8 mouse cellular contexts compared by ENCODE assay signal in the genomic region with DNA sequence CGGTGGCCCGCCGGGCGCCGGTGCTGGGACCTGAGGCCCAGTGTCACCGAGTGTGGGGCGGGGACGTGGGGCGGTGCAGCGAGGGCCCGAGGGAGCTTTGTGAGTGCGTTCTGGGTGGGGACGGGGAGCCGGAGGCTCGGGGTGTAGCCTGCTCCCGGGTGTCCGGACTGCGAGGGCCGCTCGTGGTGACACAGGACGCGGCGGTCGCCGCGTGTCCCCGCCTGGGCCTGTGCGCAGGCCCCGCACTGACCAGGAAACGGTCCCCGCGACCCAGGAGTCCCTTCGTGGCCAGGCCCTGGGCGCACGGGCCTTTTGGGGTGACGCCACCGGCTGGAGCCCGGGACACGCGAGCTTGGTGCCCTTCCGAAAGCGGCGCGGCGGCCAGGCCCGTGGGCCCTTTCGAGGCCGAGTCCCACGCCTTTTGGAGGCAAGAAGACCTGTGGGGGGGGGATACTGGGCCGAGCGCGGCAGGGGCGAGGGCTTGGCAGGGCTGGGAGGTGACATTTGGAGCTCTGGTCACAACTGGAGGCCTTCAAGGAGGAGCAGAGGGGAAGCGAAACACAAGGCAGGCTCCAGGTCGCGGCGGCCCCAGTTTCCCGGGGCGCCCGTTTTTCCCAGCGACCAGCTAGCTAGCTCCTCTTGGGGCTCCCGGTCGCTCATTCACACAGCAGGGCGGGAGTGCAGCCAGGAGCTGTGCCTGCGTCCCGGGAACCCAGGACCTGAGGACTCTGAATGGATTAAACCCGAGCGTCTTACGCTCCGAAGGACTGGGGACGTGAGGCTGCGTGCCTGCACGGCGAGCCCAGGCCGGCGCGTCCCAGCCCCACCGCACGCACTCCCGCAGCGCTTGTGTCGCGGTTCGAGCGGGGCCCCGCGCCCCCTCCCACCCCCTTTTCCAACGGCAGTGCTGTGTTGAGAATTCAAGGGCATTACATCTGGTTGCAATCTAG. TPM values are rescaled to one million over a fixed set of nuclear protein-coding genes. Genes with fewer than 3 reads are reported as not detected.
A peak's percentile ranks its signal among the peaks of the same experiment; 100 is the strongest.
DNase-seq lines count a peak whose midpoint lies in the region; ATAC-seq and TF ChIP-seq lines count a peak whose summit lies in the region.

No protein-coding gene starts in this region.

- TF ChIP-seq POLR2A in liver, adult 2 months (IDR thresholded peaks at IDR 0.05; ENCODE audit: extremely low read depth, insufficient read depth, low read length) = 0 out of 2 replicates have a peak, but pooled peaks have one; percentile 44
- TF ChIP-seq POLR2A in spleen, adult 2 months (IDR thresholded peaks at IDR 0.05; ENCODE audit: low read depth, low read length) = no peak

- H3K4me2 ChIP-seq in embryonic facial prominence, embryonic 14.5 days (ENCODE audit: low read depth, low read length) = peak overlapping the region; percentile 90
- H3K4me2 ChIP-seq in midbrain, postnatal 0 days (ENCODE audit: low read depth, low read length, poor library complexity, severe bottlenecking) = peak overlapping the region; percentile 69

- peak overlapping the region; percentile 99 for H3K27ac ChIP-seq in embryonic facial prominence, embryonic 14.5 days (replicated peaks; ENCODE audit: low read depth, low read length)
- peak overlapping the region; percentile 79 for H3K27ac ChIP-seq in liver, adult 2 months (replicated peaks; ENCODE audit: insufficient read depth, low read depth, low read length)
- peak overlapping the region; percentile 98 for H3K27ac ChIP-seq in midbrain, postnatal 0 days (ENCODE audit: low read depth, low read length)
- H3K27ac ChIP-seq in spleen, adult 2 months (ENCODE audit: insufficient read depth, low read length) = peak overlapping the region; percentile 82

- H3K4me1 ChIP-seq in embryonic facial prominence, embryonic 14.5 days (ENCODE audit: control insufficient read depth, insufficient read depth, low read length) = peaks cover 39% of the 10 kb centered on the region
- H3K4me1 ChIP-seq in liver, adult 2 months (ENCODE audit: control insufficient read depth, insufficient read depth, low read length) = peaks cover 26% of the 10 kb centered on the region
- H3K4me1 ChIP-seq in midbrain, postnatal 0 days (ENCODE audit: insufficient read depth, low read length) = peaks cover 26% of the 10 kb centered on the region; the same call in 1 of the 2 replicates
- H3K4me1 ChIP-seq in spleen, adult 2 months (ENCODE audit: control insufficient read depth, insufficient read depth, insufficient read length) = peaks cover 25% of the 10 kb centered on the region

- H3K9ac ChIP-seq in embryonic facial prominence, embryonic 14.5 days (ENCODE audit: low read depth, low read length) = peak overlapping the region; percentile 100
- peak overlapping the region; percentile 97 for H3K9ac ChIP-seq in liver, adult 2 months (ENCODE audit: low read depth, low read length)
- H3K9ac ChIP-seq in midbrain, postnatal 0 days (replicated peaks; ENCODE audit: low read length, poor library complexity, severe bottlenecking) = peak overlapping the region; percentile 100

- TF ChIP-seq CTCF in liver, adult 2 months (IDR thresholded peaks at IDR 0.05; ENCODE audit: low read depth, low read length) = no peak
- TF ChIP-seq CTCF in midbrain, postnatal 0 days (IDR thresholded peaks at IDR 0.05) = no peak
- no peak for TF ChIP-seq CTCF in spleen, adult 2 months (IDR thresholded peaks at IDR 0.05; ENCODE audit: extremely low read depth, insufficient read depth, insufficient read length, insufficient replicate concordance)

- under 1% methylated on average over 47 of the region's 88 CpGs for WGBS in embryonic facial prominence, embryonic 14.5 days
- under 1% methylated on average over 88 of the region's 88 CpGs for WGBS in liver, adult 2 months
- WGBS in midbrain, postnatal 0 days = under 1% methylated on average over 66 of the region's 88 CpGs
- WGBS in spleen, adult 2 months = under 1% methylated on average over 87 of the region's 88 CpGs

- DNase-seq in 416B (ENCODE audit: low read depth) = peak; percentile 63
- peak; percentile 87 for DNase-seq in adrenal gland, postnatal 14 days
- peak; percentile 56 for DNase-seq in embryonic facial prominence, embryonic 14.5 days (ENCODE audit: low spot score)
- DNase-seq in heart, adult 9 months (ENCODE audit: low spot score in 2 of 2) = peak; percentile 67 to 75
- peak; percentile 59 for DNase-seq in kidney, adult 9 months
- peak; percentile 57 for DNase-seq in liver, adult 2 months (ENCODE audit: extremely low read depth, low read depth, low spot score)
- DNase-seq in midbrain, postnatal 0 days (ENCODE audit: low spot score) = peak; percentile 70
- DNase-seq in spleen, adult 2 months (ENCODE audit: low read depth in 1 of 2, low spot score in 2 of 2) = peak in 1 of 2 experiments; percentile 57

- peaks cover 28% of the 10 kb centered on the region; the same call in 1 of the 2 replicates for H3K79me2 ChIP-seq in liver, adult 2 months (ENCODE audit: control insufficient read depth, insufficient read depth, low read length)

- no peaks in the 10 kb centered on the region for H3K9me3 ChIP-seq in embryonic facial prominence, embryonic 14.5 days (ENCODE audit: control insufficient read depth, low read length)
- no peaks in the 10 kb centered on the region for H3K9me3 ChIP-seq in midbrain, postnatal 0 days (ENCODE audit: low read length)

- peak overlapping the region; percentile 96 for H3K4me3 ChIP-seq in embryonic facial prominence, embryonic 14.5 days (ENCODE audit: low read depth, low read length)
- peak overlapping the region; percentile 91 for H3K4me3 ChIP-seq in liver, adult 2 months (ENCODE audit: insufficient read depth, low read depth, low read length)
- H3K4me3 ChIP-seq in midbrain, postnatal 0 days (ENCODE audit: low read depth, low read length) = peak overlapping the region; percentile 97
- H3K4me3 ChIP-seq in spleen, adult 2 months (ENCODE audit: extremely low read depth, insufficient read depth, insufficient read length) = peak overlapping the region; percentile 81

- ATAC-seq in embryonic facial prominence, embryonic 14.5 days (ENCODE audit: low read depth) = peak; percentile 21
- peak; percentile 73 for ATAC-seq in midbrain, postnatal 0 days (ENCODE audit: low FRiP score)

- no peaks in the 10 kb centered on the region for H3K27me3 ChIP-seq in embryonic facial prominence, embryonic 14.5 days (replicated peaks; ENCODE audit: control insufficient read depth, insufficient read depth, low read length)
- no peaks in the 10 kb centered on the region for H3K27me3 ChIP-seq in liver, adult 2 months (ENCODE audit: control insufficient read depth, insufficient read depth, low read length)
- no peaks in the 10 kb centered on the region for H3K27me3 ChIP-seq in midbrain, postnatal 0 days (ENCODE audit: insufficient read depth, low read length)
- no peaks in the 10 kb centered on the region for H3K27me3 ChIP-seq in spleen, adult 2 months (ENCODE audit: control insufficient read depth, insufficient read depth, low read length)

- no peaks in the 10 kb centered on the region for H3K36me3 ChIP-seq in embryonic facial prominence, embryonic 14.5 days (ENCODE audit: control insufficient read depth, insufficient read depth, low read length)
- H3K36me3 ChIP-seq in liver, adult 2 months (ENCODE audit: control insufficient read depth, insufficient read depth, low read length) = no peaks in the 10 kb centered on the region
- no peaks in the 10 kb centered on the region for H3K36me3 ChIP-seq in midbrain, postnatal 0 days (ENCODE audit: insufficient read depth, low read length)
- H3K36me3 ChIP-seq in spleen, adult 2 months (ENCODE audit: control insufficient read depth, insufficient read depth, low read length) = no peaks in the 10 kb centered on the region

RNA-seq across cellular contexts. Expression of gene Rai1, which starts 1.1 kb away (rescaled TPM):
- total RNA-seq in adrenal gland, postnatal 14 days (2021) = 38.8 and 48.3 TPM in 2 replicates
- 23.9 and 27.6 TPM in 2 replicates for polyA plus RNA-seq in embryonic facial prominence, embryonic 14.5 days (2014; fragmentation: Nextera tagmentation; extraction: Ambion mirVana)
- total RNA-seq in liver, adult 2 months (2014; rRNA removed) = 2.7 and 3.4 TPM in 2 replicates
- 9.0 and 12.9 TPM in 2 replicates for polyA plus RNA-seq in liver, adult 2 months (2012; rRNA removed)
- total RNA-seq in midbrain, postnatal 0 days (2014; rRNA removed) = 50.7 and 66.8 TPM in 2 replicates
- 20.1 and 22.0 TPM in 2 replicates for polyA plus RNA-seq in midbrain, postnatal 0 days (2015; fragmentation: Nextera tagmentation; extraction: Ambion mirVana)
- polyA plus RNA-seq in spleen, adult 2 months (2012; rRNA removed) = 36.0 and 45.9 TPM in 2 replicates

RNA-seq across cellular contexts. Expression of gene Pemt, which starts 59.6 kb away (rescaled TPM):
- 16.4 and 69.4 TPM in 2 replicates for total RNA-seq in adrenal gland, postnatal 14 days (2021)
- polyA plus RNA-seq in embryonic facial prominence, embryonic 14.5 days (2014; fragmentation: Nextera tagmentation; extraction: Ambion mirVana) = 8.0 and 9.2 TPM in 2 replicates
- total RNA-seq in liver, adult 2 months (2014; rRNA removed) = 432 and 472 TPM in 2 replicates
- 1,369 and 1,396 TPM in 2 replicates for polyA plus RNA-seq in liver, adult 2 months (2012; rRNA removed)
- total RNA-seq in midbrain, postnatal 0 days (2014; rRNA removed) = 10.9 and 17.3 TPM in 2 replicates
- polyA plus RNA-seq in midbrain, postnatal 0 days (2015; fragmentation: Nextera tagmentation; extraction: Ambion mirVana) = 12.7 and 13.6 TPM in 2 replicates
- 1.9 and 2.5 TPM in 2 replicates for polyA plus RNA-seq in spleen, adult 2 months (2012; rRNA removed)

Comparison
In these comparisons a context has a peak if more than half of its experiments do, and no peak if none do; other contexts are left out.
1. RNA of gene Pemt, which starts 59.6 kb away (polyA plus RNA-seq): 1,369 to 1,396 TPM in liver, adult 2 months; 12.7 to 13.6 TPM in midbrain, postnatal 0 days, 8.0 to 9.2 TPM in embryonic facial prominence, embryonic 14.5 days and 1.9 to 2.5 TPM in spleen, adult 2 months; every median in the first group is over 10 times any median in the second.
2. Peak in every context shown above with its lines, with median percentiles within 50 percentile points of each other: H3K27ac ChIP-seq, H3K4me3 ChIP-seq and H3K9ac ChIP-seq.